Mouse (Mus musculus) right cerebral cortex, postnatal 14 days (tissue): Measurements from ENCODE around the gene Gm20521.

ENCODE experiments used
- DNase-seq: peaks from one replicate; pipeline ENCODE4 v3.0.0; 2022

Gm20521 gene

DNA sequence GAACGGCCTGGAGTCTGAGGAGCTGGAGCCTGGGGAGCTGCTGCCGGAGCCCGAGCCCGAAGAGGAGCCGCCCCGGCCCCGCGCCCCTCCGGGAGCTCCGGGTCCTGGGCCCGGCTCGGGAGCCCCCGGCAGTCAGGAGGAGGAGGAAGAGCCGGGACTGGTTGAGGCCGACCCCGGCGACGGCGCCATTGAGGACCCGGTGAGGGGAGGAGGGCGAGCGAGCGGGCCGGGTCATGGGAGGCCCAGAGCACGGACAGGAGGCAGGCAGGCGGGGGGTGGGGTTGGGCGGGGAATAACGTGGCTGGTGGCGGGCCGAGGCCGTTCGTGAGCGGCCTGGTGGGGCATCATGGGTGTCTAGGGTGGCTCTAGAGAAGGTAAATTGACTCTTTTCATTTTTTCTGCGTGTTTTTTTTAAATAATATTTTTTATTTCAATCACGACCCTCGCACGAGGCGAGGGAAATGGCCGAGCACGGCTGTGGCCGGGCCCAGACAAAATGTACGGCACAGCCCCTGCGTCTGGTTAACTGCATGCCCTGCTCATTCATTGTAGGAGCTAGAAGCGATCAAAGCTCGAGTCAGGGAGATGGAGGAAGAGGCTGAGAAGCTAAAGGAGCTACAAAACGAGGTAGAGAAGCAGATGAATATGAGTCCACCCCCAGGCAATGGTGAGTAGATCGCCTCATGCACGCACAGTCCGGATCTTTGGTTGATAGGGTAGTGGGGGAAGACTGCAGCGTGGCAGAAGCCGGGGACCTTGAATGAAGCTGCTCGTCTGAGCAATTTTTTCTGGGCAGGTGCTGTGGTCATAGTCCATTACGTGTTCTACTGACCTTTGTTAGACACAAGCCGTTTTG is 11.3 kb downstream of the Gm20521 start:
- DNase-seq: peak; percentile 60

DNA sequence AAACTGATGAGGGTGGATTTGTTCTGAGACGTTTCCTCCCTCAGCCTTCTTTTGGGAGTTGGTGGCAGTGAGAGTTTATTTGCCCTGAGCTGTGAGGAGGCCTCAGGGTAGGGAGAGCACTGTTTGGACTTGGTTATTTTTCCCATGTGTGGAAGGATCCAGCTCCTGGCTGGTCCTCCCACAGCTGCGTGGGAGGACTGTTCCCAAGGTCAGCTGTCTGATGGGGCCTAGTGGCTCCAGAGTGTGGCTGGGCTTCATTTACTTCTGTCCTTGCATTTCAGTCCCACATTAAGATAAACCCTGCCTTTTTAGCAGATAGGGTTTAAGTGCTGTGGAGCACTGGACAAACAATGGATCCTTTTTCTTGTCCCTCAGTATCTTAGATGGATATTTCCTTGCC is 14.2 kb downstream of the Gm20521 start:
- no peak for DNase-seq

DNA sequence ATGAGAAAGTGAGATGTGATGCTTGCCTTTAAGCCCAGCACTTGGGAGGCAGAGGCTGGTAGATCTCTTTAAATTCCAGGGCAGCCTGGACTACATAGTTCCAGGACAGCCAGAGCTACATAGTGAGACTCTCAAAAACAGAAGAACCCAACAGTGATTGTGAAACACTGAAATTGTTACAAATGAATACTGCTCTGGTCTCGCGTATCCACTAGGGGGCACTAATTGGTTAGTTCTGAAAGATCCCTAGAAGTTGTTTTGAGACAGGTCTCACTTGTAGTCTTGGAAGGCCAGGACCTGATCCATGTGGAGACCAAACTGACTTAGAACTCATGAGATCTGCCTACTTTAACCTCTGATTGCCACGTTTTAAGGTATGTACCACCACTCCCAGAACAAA is 17.1 kb downstream of the Gm20521 start:
- peak; percentile 61 for DNase-seq

DNA sequence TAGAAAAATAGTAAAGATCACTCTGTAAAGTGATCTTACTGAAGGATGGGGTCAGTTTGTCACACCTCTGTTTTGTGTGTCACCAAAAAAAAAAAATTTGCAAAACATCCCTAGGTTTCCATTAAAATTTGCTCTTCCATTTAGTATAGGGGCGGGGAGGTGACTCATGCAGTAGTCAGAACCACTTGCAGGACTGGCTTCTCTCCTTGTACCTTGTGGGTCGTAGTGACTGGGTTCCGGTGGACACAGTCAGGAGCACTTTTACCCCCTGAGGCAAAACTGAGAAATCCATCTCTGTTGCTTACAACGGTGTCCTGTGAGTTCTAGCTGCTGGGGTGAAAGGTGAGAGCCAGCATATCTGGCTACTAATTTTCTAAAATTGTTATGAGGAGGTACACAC is 20.4 kb downstream of the Gm20521 start:
- no peak for DNase-seq

DNA sequence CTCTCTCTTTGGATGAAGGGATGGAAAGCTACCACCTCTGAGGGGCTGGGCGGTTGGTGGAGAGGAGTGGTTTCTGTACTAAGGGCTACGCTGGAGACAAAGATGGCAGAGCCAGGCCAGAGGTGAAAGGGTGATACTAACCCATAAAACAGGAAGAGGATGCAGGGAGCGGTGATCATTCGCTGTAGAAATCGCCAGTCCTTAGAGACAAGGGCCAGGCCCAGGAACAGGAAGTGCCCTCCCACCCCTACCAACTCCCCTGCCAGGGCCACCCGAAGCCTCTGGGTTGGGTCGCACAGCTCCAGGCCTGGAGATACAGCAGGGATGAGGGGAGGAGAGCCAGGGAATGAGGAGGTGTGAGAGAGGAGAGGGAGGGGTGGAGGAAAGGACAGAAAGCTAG is 25.4 kb downstream of the Gm20521 start:
- DNase-seq: no peak

DNA sequence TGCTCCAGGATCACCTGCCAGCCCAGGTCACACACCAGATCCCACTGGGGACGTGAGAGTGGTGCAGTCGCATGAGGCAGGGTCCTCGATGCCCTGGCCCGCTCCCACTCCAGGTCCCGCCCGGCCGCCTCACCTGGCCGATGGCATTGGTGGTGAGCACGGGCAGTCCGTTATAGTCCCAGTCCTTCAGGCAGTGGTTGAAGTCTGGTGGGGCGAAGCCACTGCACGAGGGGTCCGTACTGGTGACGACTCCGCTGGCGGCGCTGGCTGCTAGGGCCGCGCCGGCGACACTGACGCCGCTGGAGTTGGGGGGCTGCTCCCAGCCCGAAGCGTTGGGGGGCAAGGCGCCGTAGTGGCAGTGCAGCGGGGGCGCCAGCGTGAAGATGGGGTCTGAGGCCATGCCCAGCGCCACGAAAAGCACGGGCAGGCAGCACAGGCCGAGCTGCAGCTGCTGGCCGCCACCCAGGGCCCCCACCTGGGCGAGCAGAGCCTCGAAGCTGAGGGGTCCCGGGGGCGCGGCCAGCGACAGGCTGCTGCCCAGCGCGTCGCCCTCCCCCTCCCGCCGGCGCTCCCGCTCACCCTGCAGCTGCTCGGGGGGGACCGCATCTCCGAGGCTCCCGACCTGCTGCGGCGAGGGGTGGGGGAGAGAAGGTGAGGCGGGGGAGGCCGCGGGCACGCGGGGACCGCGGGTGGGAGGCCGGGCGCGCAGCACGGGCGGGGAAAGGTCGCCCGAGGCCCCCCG is 29.0 kb downstream of the Gm20521 start:
- DNase-seq: no peak

DNA sequence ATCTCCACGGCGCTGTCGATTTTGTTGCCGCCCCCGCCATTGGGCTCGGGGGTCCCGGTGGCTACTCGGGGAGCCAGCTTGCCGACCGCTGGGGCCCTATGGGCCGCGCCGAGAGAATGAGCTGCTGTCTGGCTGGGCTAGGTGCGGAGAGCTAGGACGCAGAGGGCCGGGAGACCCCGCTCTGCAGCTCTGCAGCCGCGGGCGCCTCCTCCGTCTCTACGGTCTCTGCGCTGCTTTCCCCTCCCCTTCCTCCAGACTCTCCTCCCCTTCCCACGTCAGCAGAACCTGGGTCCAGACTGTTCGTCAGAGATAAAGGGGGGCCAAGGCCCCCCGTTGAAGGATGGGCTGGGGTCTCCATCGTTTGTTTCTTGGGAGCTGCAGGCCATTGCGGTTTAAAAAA is 29.6 kb downstream of the Gm20521 start, which contains the start of gene Slc22a17:
Gene Slc22a17 (minus strand): TSS at position 247 of the 400 bp plus-strand sequence.
- DNase-seq: peak; percentile 81

DNA sequence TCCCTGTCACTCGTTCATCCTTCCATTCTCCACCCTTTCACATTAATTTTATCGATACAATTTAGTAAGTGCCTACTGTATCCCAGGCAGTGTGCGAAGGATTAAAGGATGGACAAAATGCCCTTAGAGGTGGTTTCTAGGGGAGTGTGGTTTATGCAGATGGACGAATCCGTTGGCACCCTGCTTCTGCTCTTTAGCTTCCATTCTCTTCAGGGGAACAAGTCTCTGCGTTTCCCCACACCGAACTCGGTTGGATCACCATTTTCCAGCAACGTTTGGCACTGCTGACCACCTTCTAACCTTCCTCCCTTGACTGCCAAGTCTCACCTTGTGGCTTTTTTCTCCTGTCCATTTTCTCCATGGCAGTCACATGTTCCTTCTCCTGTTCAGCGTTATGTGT is 30.1 kb downstream of the Gm20521 start:
- DNase-seq: no peak

DNA sequence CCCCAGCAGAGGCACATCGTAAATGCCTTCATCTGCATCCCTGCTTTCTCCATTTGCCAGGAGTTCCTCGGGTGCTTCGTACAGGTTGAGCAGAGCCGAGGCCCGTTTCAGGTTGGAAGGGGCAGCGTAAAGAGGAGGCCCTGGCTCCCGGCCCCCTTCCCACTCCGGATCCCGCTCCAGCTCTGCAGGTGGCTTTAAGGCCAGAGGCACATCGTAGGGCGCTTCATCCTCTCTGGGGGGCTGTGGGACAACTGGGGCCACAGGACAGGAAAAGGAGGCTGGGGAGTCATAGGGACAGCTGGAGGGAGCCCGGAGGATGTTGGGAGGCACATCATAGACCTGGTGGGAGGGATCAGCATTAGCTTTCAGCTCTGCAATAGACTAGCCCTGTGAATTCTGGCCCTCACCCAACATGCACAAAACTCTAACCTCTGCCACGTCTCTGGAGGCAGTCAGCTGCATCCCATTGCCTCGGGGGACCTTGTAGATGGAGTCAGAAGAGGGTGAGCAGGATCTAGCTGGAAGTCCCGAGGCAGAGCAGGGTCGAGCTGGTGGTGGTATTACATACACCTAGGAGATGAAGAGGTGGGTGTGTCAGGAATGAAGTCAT is 36.9 kb downstream of the Gm20521 start:
- DNase-seq: no peak

DNA sequence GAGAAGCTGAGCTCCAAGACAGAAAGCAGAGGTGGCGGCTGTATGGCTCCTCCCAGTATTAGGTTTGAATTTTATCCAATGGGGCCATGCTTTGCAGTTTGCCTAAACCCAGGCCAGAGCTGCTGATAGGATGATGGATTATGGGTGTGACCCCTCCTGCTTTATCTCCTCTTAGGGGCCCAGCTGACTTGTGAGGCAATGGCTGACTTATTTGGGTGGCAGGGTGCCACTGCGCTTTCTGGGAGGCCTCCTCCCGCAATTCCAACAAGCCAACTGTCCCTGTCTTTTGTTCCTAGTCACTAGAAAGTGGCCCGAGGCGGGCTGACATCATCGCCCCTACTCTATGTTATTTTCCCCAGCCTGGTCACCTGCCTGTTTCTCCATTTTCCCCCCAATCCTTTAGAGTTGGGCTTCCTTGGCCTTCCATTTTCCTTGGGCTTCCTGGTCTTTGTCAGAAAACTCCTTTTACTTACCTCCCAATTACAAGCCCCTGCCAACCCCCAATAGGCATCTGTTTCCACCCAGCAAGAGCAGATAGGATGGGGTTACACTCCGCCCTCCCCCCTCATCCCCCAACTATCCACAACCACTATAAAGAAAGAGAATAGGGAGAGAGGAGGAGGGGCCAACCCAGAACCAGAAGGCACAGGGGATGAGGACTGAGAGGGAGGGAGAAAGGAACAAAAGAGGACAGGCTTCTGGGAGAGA is 41.6 kb downstream of the Gm20521 start:
- no peak for DNase-seq

DNA sequence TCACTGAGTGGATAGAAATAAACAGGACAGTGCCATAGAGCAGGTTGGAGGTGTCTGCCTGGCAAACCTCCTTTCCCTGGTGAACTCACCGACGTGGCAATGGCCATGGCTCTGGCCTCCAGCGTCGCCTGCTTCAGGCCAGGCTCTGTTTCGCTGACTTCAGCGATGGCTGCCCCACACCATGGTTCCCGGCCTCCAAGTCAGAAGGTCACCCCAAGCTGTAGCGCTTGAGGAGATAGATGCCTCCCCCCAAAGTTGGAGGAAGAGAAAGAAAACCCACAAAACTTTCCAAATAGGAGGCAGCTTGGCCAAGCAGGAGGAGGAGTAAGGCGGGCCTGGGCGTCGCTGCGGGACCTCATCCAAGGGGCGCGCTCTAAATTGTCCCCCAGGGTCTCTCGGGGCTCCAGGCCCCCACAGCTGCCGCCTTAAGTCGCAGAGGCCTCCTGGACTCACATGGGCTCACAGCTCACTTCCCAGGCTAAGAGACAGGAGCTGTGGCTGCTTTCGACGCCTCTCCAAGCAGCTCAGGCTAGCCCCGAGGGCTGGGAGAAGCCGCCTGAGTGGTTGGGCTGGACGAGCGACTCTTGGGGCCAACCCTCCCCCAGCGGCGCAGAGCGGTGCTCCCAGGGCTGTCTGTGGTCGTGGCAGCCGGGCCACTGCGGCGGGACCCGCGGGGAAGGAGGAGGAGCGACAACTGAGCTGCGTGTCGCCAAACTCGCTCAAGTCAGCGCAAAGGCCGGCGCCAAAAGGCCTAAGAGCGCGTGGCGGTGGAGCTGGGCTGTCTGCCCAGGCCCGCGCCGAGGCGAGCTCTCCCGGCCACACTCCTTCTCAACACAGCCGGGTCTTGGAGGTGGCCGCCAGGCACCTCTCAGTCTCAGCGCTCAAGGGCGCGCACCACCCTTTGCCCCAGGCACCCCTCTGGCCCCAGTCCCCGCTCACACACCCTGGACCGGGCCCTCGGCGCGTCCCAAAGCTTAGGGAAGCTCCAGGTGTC is 42.4 kb downstream of the Gm20521 start, which contains the start of gene Efs:
Gene Efs (minus strand): TSS at position 778 of the 994 bp plus-strand sequence.
- peak; percentile 57 for DNase-seq

DNA sequence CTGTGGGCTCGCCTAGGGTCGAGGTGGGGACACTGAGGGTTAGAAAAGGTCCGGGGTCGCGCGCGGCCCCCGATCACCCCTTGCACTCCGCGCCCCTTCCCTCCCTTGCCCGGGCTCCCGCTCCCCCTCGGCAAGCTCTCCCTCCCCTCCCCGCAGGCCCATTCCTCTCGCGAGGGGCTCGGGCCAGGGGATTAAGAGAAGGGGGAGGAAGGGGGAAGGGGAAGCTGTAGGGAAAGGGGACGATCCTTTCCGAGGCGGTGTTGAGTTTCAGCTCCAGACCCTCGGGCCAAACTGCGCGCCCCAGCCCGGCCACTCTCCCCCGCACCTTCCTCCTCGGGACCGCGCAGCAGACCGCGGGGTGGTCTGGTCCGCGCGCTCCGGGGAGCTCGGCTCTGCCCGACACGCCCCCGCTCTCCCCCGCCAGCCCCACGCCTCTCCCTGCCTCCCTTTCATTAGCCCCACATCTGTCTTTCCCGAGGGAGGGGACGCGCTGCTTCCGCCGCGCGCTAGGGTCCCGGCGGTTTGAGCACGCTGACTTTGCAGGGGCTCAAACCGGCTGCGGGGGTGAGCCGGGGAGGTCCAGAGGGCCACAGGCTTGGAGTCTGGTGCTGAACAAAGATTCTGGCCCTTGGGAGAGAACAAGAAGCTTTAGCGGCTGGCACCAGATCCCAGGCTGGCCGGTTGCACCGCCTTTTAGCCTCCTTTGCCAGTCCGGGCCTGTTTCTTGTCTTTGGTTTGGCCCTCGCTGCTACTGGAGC is 43.3 kb downstream of the Gm20521 start:
- DNase-seq: no peak

DNA sequence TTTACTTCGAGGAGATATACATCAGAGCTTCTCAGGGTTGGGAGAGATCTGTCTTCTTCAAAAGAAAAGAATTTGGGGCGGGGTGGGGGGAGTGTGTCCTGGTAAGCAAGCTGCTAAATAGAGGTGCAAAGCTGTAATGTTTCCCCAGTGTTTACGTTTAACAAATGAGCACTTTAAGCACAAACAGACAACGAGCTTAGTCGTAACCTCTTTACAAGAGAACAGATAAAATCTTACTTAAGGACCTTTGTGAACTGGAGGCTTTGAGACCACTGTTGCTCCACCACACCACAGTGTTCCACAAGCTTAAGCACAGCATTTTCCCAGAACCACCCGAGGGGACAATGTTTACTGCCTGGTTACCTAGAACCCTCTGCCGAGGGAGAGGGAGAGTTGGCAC is 44.1 kb downstream of the Gm20521 start:
- no peak for DNase-seq

DNA sequence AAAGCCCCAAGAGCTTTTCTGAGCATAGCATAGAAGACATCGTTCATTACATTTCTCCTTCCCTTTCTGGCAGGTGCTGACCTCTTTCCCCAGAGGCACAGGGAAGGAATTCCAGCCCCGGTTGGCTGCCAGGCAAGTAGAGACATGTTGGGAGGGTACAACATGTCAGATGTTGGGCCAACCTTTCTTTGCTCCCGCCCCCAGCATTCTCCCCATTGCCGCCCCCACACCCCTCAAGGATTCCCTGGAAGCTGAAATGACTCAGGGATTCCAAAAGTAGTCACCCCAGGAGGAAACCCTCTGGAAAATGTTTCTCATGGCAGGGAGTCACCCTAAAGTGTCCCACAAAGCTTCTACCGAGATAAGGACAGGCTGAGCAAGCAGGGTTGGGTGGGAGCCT is 46.6 kb downstream of the Gm20521 start:
- DNase-seq: no peak

DNA sequence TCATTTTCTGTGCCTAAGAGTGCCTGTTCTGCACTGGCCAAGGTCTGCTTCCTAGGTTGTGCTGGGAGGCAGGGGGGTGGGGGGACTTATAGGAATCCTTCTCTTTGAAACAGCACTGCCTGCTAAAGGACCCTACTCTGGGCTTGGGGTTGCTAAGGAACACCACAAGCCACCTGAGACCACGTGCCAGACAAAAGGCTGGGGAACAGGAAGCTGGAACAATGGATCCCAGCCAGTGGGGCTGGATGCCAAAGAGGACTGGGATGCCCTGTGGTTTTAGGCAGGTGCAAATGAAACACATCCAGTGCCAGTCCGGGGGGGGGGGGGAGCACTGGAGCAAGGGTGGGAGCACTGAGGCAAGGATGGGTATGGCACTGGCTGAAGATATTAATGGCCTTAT is 47.2 kb downstream of the Gm20521 start:
- no peak for DNase-seq

DNA sequence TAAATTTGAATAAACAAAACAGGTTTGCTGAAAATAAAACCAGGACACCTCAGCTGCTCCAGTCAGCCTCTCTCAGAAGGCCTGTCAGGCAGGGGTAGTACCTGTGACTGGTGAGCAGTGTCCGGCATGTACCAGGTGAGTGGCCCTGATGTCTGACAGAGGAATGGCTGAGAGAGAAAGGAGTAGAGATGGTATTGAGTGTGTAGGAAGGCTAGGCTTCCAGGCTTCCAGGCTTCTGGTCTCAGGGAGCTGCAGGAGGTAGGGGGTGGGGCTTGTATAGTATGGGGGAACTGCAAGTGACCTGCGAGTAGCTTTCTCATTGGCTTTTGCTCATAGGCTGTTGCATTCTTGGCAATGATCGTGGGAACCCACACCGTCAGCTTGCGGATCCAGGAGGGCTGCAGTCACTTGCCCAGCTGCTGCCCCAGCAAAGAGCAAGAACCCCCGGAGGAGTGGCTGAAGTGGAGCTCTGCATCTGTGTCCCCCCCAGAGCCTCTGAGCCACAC is 49.5 kb downstream of the Gm20521 start, which contains the start of gene Il25:
Gene Il25 (plus strand): TSS at position 51 of the 506 bp plus-strand sequence.
- no peak for DNase-seq

DNA sequence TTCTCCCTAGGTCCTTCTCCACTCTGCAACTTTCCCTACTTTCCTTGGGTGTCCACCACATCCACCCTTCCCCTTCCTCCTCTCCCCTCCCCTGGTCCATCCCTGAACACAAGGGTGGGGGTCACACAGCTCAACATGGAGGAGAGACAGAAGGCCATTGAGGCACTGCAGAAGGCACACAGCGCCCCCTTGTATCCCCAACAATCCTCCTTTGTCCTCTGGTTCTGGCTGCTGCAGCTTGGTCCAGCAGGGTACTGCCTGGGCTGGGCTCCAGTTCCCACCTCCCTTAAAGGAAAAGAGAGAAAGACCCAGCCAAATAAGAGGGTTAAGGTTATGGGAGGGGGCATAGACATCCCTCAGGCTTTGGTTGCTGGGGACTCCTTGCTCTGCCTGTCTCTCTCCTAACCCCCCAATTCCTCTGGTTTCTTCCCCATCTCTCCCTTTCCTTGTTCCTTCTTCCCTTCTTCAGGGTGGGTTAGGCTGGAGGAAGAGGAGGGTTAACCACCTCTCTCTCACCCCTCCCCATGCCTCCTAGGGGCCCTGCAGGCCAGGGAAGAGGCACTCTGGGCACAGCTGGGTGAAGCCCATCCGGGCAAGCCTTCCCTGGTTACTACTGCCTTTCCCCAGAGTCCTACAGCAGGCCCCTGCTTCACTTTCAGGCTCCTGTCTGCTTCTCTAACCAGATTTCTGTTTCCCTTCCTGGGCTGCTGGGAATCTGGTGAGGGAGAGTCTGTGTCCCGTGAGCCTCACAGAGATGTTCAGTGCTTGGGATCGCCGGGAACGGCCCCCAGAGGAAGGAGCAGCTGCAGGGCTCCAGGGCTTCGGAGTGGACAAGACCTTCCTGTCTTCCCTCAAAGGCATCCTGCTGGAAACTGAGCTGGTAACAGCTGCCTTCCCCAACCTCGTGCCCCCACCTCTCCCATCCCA is 52.9 kb downstream of the Gm20521 start, which contains the start of gene Cmtm5:
Gene Cmtm5 (plus strand): TSS at position 358 of the 927 bp plus-strand sequence.
- DNase-seq: peak; percentile 52

DNA sequence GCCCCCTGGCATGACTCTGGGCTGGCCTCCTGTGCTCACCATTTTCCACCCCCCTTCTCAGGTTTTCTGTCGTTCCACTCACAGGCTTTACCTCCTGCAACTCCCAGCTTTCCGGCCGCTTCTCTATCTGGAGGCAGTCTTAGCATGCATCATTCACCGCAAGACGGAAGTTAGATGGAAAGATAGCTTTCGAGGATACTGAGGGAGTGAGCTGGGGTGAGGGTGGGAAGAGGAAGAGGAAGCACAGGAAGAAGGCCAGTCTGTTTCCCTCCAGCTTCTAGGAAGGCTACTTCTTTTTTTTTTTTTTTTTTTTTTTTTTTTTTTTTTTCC is 53.6 kb downstream of the Gm20521 start:
- no peak for DNase-seq
